Mouse (Mus musculus) c-Kit-positive CD71-negative TER-119-negative erythroid progenitor cells, embryonic 14.5 days (primary cell): Measurements from ENCODE around the gene Acot5.
A peak's percentile ranks its signal among the peaks of the same experiment; 100 is the strongest.
"Not testable (repeated sequence)": the region's sequence is repeated elsewhere in the genome, so short reads cannot be mapped to it uniquely, and the experiment has no call there.

Experiments
- DNase-seq: peaks from one replicate; pipeline ENCODE4 v3.0.0-alpha.2; 2013; ENCODE audit warnings: low read depth

The Acot5 gene

GRCm38 (mm10) chr12:84062336-84062735 is 6.8 kb upstream of the Acot5 start:
- no peak for DNase-seq

GRCm38 (mm10) chr12:84063228-84063627 is 5.9 kb upstream of the Acot5 start:
- DNase-seq = no peak

- DNase-seq = no peak
Observed at GRCm38 (mm10) chr12:84063833-84064232, 5.3 kb upstream of the Acot5 start.

- DNase-seq = no peak
Observed at GRCm38 (mm10) chr12:84064621-84065020, 4.5 kb upstream of the Acot5 start.

- DNase-seq = no peak
Observed at GRCm38 (mm10) chr12:84067752-84068151, 1.4 kb upstream of the Acot5 start.

- DNase-seq = no peak
Observed at GRCm38 (mm10) chr12:84068296-84068695, 829 bp upstream of the Acot5 start.

GRCm38 (mm10) chr12:84069582-84069981 is 457 bp downstream of the Acot5 start:
- DNase-seq = not testable (repeated sequence)

GRCm38 (mm10) chr12:84071696-84072095 is 2.6 kb downstream of the Acot5 start:
- no peak for DNase-seq

- no peak for DNase-seq
Observed at GRCm38 (mm10) chr12:84077371-84077990, 8.4 kb downstream of the Acot5 start.

GRCm38 (mm10) chr12:84083842-84084241 is 14.7 kb downstream of the Acot5 start:
- no peak for DNase-seq

GRCm38 (mm10) chr12:84084581-84084980 is 15.5 kb downstream of the Acot5 start:
- DNase-seq = no peak

GRCm38 (mm10) chr12:84094666-84095065 is 25.5 kb downstream of the Acot5 start:
- DNase-seq = not testable (repeated sequence)

GRCm38 (mm10) chr12:84099605-84100004 is 30.5 kb downstream of the Acot5 start:
- DNase-seq = no peak

GRCm38 (mm10) chr12:84100071-84100470 is 30.9 kb downstream of the Acot5 start:
- no peak for DNase-seq

GRCm38 (mm10) chr12:84100604-84101492 is 31.7 kb downstream of the Acot5 start, which contains the start of gene Acot6:
TSS of gene Acot6 (plus strand) at chr12:84100654.
- DNase-seq = not testable (repeated sequence)

GRCm38 (mm10) chr12:84101493-84101845 is 32.3 kb downstream of the Acot5 start:
- DNase-seq = no peak

GRCm38 (mm10) chr12:84107012-84107411 is 37.9 kb downstream of the Acot5 start:
- no peak for DNase-seq

- DNase-seq = no peak
Observed at GRCm38 (mm10) chr12:84107692-84108091, 38.6 kb downstream of the Acot5 start.

GRCm38 (mm10) chr12:84109924-84110323 is 40.8 kb downstream of the Acot5 start:
- DNase-seq = no peak

GRCm38 (mm10) chr12:84110814-84111213 is 41.7 kb downstream of the Acot5 start:
- DNase-seq = no peak

GRCm38 (mm10) chr12:84113676-84114075 is 44.6 kb downstream of the Acot5 start:
- DNase-seq = no peak

GRCm38 (mm10) chr12:84114153-84114994 is 45.2 kb downstream of the Acot5 start, which contains the start of gene Dnal1:
TSS of gene Dnal1 (plus strand) at chr12:84114366.
- DNase-seq = peak; percentile 76
